Mouse (Mus musculus) C2C12 (cell line): ENCODE results near the gene Pycr1. TPM values are rescaled to one million over a fixed set of nuclear protein-coding genes. Genes with fewer than 3 reads are reported as not detected.

Experiments
- H3K27me3 ChIP-seq: one replicate; pipeline ENCODE4 v1.6.1; 2011; ENCODE audit not compliant: control insufficient read depth, insufficient read depth, insufficient read length
- H3K36me3 ChIP-seq: one replicate; pipeline ENCODE4 v1.6.1; 2011; ENCODE audit not compliant: control insufficient read depth, insufficient read depth
- H3K4me3 ChIP-seq: one replicate; pipeline ENCODE4 v1.5.1; 2011; ENCODE audit warnings: mild to moderate bottlenecking, control low read depth; ENCODE audit not compliant: poor library complexity, insufficient read depth, severe bottlenecking
- H3K79me2 ChIP-seq: one replicate; pipeline ENCODE4 v1.6.1; 2011; ENCODE audit not compliant: control insufficient read depth, insufficient read depth
- H3K79me3 ChIP-seq: one replicate; pipeline ENCODE4 v1.6.1; 2011; ENCODE audit warnings: low read depth, control low read depth
- H3ac ChIP-seq: one replicate; pipeline ENCODE3; 2011; ENCODE audit warnings: low read depth; ENCODE audit not compliant: control insufficient read depth, insufficient read length
- CEBPB ChIP-seq: IDR thresholded peaks from one replicate; pipeline ENCODE4 v1.6.1; 2011; ENCODE audit warnings: low read depth, mild to moderate bottlenecking, control low read depth, moderate library complexity
- CTCF ChIP-seq: IDR thresholded peaks from one replicate; pipeline ENCODE4 v1.5.1; 2011; ENCODE audit not compliant: control insufficient read depth, insufficient read depth, insufficient read length
- FOSL1 ChIP-seq: IDR thresholded peaks from one replicate; pipeline ENCODE4 v1.8.0; 2011; ENCODE audit warnings: mild to moderate bottlenecking, low read length; ENCODE audit not compliant: poor library complexity, insufficient read depth, severe bottlenecking
- MAX ChIP-seq: IDR thresholded peaks from one replicate; pipeline ENCODE4 v1.6.1; 2011; ENCODE audit warnings: mild to moderate bottlenecking, control low read depth
- MYOD1 ChIP-seq: IDR thresholded peaks from one replicate; pipeline ENCODE4 v1.6.1; 2011; ENCODE audit warnings: low read depth; ENCODE audit not compliant: control insufficient read depth, insufficient read length
- MYOG ChIP-seq: IDR thresholded peaks from one replicate; pipeline ENCODE4 v1.6.1; 2011; ENCODE audit not compliant: control insufficient read depth, insufficient read length; ENCODE audit errors: extremely low read depth
- USF1 ChIP-seq: IDR thresholded peaks from one replicate; pipeline ENCODE4 v1.6.1; 2011; ENCODE audit warnings: low read depth, mild to moderate bottlenecking, control low read depth, moderate library complexity
- polyA plus RNA-seq: library from polyadenylated mRNA; unstranded; fragments of >200 nt; fragmentation: generic; extraction: Trizol; gene quantifications from one replicate; pipeline ENCODE4 v1.2.1, GENCODE M21; 2012; ENCODE audit warnings: missing spikeins

Pycr1 gene
- polyA plus RNA-seq, 1 experiment: 16.1 TPM

DNA sequence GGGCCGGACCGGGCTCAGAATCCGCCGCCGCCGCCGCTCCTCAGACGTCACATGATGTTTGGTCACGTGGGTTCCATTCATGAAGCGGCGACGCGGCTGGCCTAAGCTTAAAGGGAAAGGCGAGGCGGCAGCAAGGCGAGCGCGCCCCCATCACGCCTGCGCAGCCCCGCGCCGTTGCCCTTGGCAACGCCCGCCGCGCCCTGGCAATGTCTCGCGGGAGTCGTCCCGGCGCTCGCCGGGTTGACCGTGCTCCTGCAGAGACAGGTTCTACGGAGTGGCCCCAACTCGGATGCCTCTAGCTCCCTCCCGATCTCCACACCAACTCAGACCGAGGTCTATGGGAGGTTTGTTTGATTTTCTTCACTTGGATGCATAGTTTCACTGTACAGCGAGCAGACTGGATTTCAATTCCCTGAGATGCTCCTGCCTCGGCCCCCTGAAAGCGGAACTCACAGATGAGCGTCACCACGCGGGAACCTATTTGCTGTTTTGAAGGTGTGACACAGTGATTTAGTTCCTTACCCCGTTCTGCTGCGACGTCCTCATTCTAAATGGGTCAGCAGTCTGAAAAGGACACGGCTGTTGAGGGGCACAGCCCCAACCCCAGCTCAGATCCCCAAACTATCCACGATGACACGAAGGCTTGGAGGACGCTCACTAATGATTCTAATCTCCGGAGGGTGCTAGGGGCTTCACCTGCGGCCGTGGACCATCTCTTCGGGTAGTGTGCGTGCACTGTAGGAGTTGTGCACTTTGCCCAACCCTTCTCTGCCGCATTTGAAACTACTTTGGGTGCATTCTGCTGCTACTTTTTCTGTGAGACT lies 9.8 kb downstream of the Pycr1 start, which contains the start of gene Mafg:
TSS of gene Mafg (minus strand) at position 81 of the 824 bp plus-strand sequence.
- no peaks in the 10 kb centered on the region for H3K27me3 ChIP-seq
- TF ChIP-seq USF1 (peak; percentile 90), MAX (peak; percentile 43), MYOD1 (no peak)
- H3K79me2 ChIP-seq: peaks cover 71% of the 10 kb centered on the region
- peaks cover 49% of the 10 kb centered on the region for H3K79me3 ChIP-seq
- H3K4me3 ChIP-seq: peak within 1 kb of the TSS; percentile 82
- peaks cover 11% of the 10 kb centered on the region for H3K36me3 ChIP-seq
- H3ac ChIP-seq: peak within 1 kb of the TSS; percentile 87

DNA sequence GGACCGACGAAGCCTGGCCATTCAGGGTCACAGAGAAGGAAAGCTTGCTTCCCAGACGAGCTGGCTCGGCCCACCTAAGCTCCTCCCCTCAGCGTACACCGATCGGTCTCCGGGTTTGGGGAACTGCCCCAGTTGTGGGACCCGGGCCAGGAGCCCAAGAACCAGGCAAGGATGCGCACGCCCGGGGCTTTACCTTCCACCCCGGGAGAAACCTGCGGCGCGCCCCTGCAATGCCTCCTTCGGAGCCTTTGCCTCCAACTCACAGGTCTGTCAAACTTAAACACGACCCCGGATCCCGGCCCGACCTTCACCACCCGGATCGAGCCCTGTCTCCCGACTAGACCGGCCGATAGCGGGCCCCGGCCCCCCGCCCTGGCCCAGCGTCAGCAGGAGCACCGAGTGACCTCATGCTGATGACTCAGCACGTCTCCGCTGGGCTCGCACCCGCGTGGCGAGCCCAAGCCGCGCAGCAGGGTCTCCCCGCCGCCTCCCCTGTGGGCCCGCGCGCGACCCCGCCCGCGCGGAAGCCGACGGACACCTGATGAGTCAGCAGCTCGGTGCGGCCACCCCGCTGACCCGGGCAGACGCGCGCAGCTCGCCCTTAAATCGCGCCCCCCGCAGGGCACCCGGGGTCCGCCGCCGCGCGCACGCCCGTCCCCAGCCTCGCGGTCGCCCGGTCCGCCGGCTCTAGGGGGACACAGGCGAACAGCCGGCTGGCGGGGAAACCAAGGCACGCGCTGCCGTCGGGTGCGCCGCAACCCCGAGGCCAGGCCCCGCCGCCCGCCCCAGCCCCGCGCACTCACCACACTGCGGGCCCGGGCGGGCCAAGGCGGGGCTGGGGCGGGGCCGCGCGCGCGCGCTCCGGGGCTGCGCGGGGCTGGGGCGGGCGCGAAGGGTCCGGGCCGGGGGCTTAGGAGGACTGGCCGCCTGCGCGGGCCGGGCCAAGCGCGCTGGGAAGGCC lies 10.7 kb downstream of the Pycr1 start:
- Histone ChIP-seq H3K79me2 (peaks cover 80% of the 10 kb centered on the region), H3ac (peak overlapping the region; percentile 79), H3K4me3 (peak overlapping the region; percentile 82), H3K27me3 (no peaks in the 10 kb centered on the region), H3K36me3 (peaks cover 17% of the 10 kb centered on the region), H3K79me3 (peaks cover 57% of the 10 kb centered on the region)
- peak; percentile 30 for TF ChIP-seq CTCF
- peak; percentile 63 for TF ChIP-seq MAX
- TF ChIP-seq MYOG: no peak
- TF ChIP-seq CEBPB: no peak
- TF ChIP-seq USF1: no peak
- no peak for TF ChIP-seq MYOD1

DNA sequence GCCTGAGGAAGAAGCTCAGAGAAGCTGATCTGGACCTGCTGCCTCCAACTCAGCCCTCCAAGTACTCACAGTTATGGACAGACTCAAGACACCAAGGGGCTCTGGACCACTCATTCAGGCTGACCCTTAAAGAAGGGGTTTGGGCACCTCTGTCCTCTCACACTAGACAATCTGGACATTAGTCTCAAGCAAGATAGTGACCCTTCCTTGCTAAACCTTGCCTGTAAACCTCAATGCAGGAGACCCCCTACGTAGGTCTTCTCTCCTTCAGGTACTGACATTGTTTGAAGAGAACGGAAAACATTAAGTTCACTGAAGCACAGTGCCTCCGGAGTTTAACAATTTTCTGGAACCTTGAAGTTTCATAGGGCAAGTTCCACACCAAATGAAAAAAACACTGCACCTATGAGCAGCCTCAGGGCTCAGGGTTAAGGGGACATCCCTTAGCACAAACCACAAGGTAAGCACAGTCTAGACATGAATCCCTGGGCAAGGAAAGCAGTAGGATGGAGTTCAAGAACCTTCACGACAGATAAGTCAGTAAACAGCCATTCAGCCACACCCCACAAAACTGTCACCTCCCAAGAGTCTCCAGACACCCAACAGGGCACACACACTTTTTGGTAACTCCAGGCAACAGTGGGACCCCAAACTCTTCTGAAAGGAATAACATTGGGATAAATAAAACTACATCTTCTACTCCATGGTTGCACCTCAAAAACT lies 11.7 kb downstream of the Pycr1 start:
- TF ChIP-seq CEBPB (no peak), MYOG (no peak), USF1 (no peak), MAX (no peak), MYOD1 (no peak), CTCF (no peak), FOSL1 (no peak)
- H3K79me2 ChIP-seq: peaks cover 89% of the 10 kb centered on the region

DNA sequence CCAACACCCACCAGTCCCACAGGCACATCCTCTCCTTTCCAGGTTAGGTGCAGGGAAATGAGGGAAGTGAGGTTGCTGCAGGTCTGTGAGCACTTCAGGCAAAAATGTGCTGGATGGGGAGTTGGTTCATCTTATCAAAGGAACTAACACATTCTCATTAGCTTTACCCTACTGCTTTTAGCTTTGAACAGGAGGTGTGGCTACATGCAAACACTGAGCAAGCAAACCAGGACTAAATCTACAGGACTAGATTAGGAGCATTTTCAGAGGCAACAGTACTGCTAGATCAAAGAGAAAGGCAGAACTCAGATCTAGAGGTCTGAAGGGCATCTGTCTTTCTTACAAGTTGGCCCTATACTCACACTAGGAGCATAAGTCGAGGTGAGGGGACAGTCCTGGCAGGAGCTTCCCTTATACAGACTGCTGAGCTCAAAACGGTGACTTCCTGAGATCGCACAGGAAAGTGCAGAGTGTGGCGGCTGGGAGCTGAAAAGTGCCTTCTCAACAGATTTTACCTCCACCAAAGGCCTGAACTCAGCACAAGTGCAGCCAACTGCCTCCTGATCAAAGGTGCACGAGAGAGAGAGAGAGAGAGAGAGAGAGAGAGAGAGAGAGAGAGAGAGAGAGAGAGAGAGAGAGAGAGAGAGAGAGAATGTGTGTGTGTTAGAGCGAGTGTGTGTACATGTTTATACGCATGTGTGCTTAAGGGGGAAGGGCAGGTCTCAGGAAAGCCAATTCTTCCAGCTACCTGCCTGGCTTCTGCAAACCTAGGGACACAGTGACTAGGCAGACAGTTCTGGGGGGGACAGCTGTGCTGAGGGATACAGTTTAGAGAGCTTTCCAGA lies 12.5 kb downstream of the Pycr1 start:
- peaks cover 95% of the 10 kb centered on the region for H3K79me2 ChIP-seq
- peaks cover 73% of the 10 kb centered on the region for H3K79me3 ChIP-seq
- peak overlapping the region; percentile 44 for H3ac ChIP-seq
- peaks cover 34% of the 10 kb centered on the region for H3K36me3 ChIP-seq
- TF ChIP-seq USF1 (no peak), MAX (no peak), CTCF (no peak)
- H3K27me3 ChIP-seq: no peaks in the 10 kb centered on the region
- H3K4me3 ChIP-seq: peak overlapping the region; percentile 15

More for the DNA sequence above, 11.7 kb downstream of the Pycr1 start:
- Histone ChIP-seq H3K79me3 (peaks cover 66% of the 10 kb centered on the region), H3K4me3 (peak overlapping the region; percentile 82), H3K36me3 (peaks cover 26% of the 10 kb centered on the region), H3K27me3 (no peaks in the 10 kb centered on the region), H3ac (peak overlapping the region; percentile 79)

DNA sequence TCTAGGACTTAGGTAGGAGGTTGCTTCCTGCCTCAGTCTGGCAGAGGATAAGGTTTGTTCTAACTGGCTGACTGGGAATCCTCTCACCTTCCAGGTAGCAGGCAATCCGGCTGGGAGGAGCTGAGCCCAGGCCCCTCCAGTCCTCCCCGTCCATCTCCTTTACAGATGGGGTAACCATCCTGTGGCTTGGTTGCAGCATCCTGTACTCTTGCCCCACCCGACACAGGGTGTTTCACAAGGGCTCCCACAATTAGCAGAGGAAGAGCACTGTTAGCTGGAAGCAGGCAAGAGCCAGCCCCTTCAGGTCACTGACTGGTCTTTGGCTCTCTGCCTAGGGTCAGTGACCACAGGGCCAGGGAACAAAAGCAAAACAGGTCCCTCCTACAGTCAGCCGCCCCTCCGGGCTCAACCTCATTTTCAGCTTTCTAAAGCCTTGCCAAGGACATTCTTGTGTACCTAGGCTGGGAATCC lies 13.1 kb downstream of the Pycr1 start:
- peak overlapping the region; percentile 21 for H3K4me3 ChIP-seq
- H3K79me2 ChIP-seq: peaks cover 95% of the 10 kb centered on the region
- peak overlapping the region; percentile 44 for H3ac ChIP-seq
- peaks cover 35% of the 10 kb centered on the region for H3K36me3 ChIP-seq
- TF ChIP-seq USF1 (no peak), CTCF (no peak), FOSL1 (no peak), MYOD1 (no peak), CEBPB (peak; percentile 56)
- H3K27me3 ChIP-seq: no peaks in the 10 kb centered on the region
- H3K79me3 ChIP-seq: peaks cover 77% of the 10 kb centered on the region
